Mouse (Mus musculus) lung, postnatal 0 days (tissue): ENCODE measurements around the gene Mfng. TPM values are rescaled to one million over a fixed set of nuclear protein-coding genes. Genes with fewer than 3 reads are reported as not detected.

Experiments
- ATAC-seq: fragments of 200-750 bp; cut with Nextera tagmentation; 2 replicates; pipeline ENCODE4 v1.8.0; 2017; ENCODE audit warnings: moderate library complexity
- DNase-seq: peaks from one replicate; pipeline ENCODE4 v3.0.0-alpha.2; 2016; ENCODE audit warnings: low spot score
- H3K27ac ChIP-seq: fragments of 300-500 bp; sonication (generic); 2 replicates; pipeline ENCODE4 v1.5.1; 2014; ENCODE audit warnings: antibody characterized with exemption, mild to moderate bottlenecking, low read length, mixed read lengths
- H3K27me3 ChIP-seq: fragments of 300-500 bp; sonication (generic); replicated peaks from 2 replicates; pipeline ENCODE4 v1.6.1; 2014; ENCODE audit warnings: low read length, mixed read lengths; ENCODE audit not compliant: insufficient read depth
- H3K36me3 ChIP-seq: fragments of 300-500 bp; sonication (generic); 2 replicates; pipeline ENCODE4 v1.6.1; 2014; ENCODE audit warnings: low read length, mixed read lengths; ENCODE audit not compliant: insufficient read depth
- H3K4me1 ChIP-seq: fragments of 300-500 bp; sonication (generic); 2 replicates; pipeline ENCODE4 v1.6.1; 2014; ENCODE audit warnings: antibody characterized with exemption, low read depth, low read length, mixed read lengths; ENCODE audit not compliant: insufficient read depth
- H3K4me2 ChIP-seq: fragments of 300-500 bp; sonication (generic); replicated peaks from 2 replicates; pipeline ENCODE4 v1.6.1; 2014; ENCODE audit warnings: low read depth, mild to moderate bottlenecking, low read length, moderate library complexity, mixed read lengths
- H3K4me3 ChIP-seq: fragments of 300-500 bp; sonication (generic); 2 replicates; pipeline ENCODE4 v1.5.1; 2014; ENCODE audit warnings: low read depth, low read length
- H3K9ac ChIP-seq: fragments of 300-500 bp; sonication (generic); replicated peaks from 2 replicates; pipeline ENCODE4 v1.6.1; 2014; ENCODE audit warnings: low read depth, mild to moderate bottlenecking
- H3K9me3 ChIP-seq: fragments of 300-500 bp; sonication (generic); 2 replicates; pipeline ENCODE4 v1.6.1; 2016; ENCODE audit warnings: low read length, mixed read lengths
- CTCF ChIP-seq: IDR thresholded peaks from 2 replicates; pipeline ENCODE4 v1.5.1; 2016; ENCODE audit warnings: antibody characterized with exemption, mild to moderate bottlenecking
- EP300 ChIP-seq: IDR thresholded peaks from 2 replicates; pipeline ENCODE4 v1.6.1; 2016; ENCODE audit warnings: antibody characterized with exemption, mild to moderate bottlenecking, control low read depth
- WGBS: fragments of 180-500 bp; shearing (Covaris S2); extraction: QIAGEN DNeasy Blood & Tissue Kit; methylation state at CpG from one replicate; pipeline ENCODE4 v1.1.7; 2014; 5-methylcytosine and 5-hydroxymethylcytosine counted together
- polyA plus RNA-seq: library from polyadenylated mRNA; unstranded; fragments of >200 nt; fragmentation: Nextera tagmentation; extraction: Ambion mirVana; gene quantifications from 2 replicates; pipeline ENCODE4 v1.2.1, GENCODE M21; 2015

Gene Mfng
- polyA plus RNA-seq, 1 experiment from 2014 or later = 47.8 TPM

DNA sequence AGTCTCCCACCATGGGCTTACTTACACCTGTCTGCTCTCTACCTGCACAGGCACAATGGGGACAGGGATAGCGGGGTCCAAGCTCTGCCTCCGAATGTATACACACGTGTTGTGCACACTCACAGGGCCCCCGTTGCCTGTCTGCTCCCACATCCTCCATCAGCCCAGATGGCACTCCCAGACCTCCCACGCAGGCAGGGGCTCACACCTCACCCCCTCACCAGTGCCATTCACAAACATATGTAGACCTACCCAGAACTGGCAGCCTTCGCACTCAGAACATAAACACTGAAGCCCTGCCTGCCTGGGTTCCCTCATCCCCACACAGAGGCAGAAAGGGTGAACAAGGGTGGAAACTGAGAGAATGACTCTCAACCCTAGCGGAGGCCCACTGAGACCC lies 61.3 kb downstream of the Mfng start:
- ATAC-seq (no peak), DNase-seq (no peak)
- no peak overlapping the region for H3K4me3 ChIP-seq
- no peak overlapping the region for H3K4me2 ChIP-seq
- 62% methylated on average over 7 of the region's 7 CpGs for WGBS
- peaks cover 25% of the 10 kb centered on the region for H3K27me3 ChIP-seq
- TF ChIP-seq EP300 = no peak
- no peak for TF ChIP-seq CTCF
- no peaks in the 10 kb centered on the region for H3K36me3 ChIP-seq
- no peaks in the 10 kb centered on the region for H3K4me1 ChIP-seq
- no peak overlapping the region for H3K9ac ChIP-seq
- H3K27ac ChIP-seq = no peak overlapping the region
- no peaks in the 10 kb centered on the region for H3K9me3 ChIP-seq

- TF ChIP-seq EP300 = no peak
- TF ChIP-seq CTCF = no peak
- Histone ChIP-seq H3K9ac (no peak overlapping the region), H3K27me3 (peaks cover 19% of the 10 kb centered on the region), H3K27ac (no peak overlapping the region), H3K4me1 (no peaks in the 10 kb centered on the region), H3K4me3 (no peak overlapping the region), H3K9me3 (no peaks in the 10 kb centered on the region), H3K4me2 (no peak overlapping the region), H3K36me3 (no peaks in the 10 kb centered on the region)
- WGBS = 30% methylated on average over 6 of the region's 6 CpGs
- DNase-seq = no peak
- no peak for ATAC-seq
Measured at GRCm38 (mm10) chr15:78710634-78711033, 62.6 kb downstream of the Mfng start.

DNA sequence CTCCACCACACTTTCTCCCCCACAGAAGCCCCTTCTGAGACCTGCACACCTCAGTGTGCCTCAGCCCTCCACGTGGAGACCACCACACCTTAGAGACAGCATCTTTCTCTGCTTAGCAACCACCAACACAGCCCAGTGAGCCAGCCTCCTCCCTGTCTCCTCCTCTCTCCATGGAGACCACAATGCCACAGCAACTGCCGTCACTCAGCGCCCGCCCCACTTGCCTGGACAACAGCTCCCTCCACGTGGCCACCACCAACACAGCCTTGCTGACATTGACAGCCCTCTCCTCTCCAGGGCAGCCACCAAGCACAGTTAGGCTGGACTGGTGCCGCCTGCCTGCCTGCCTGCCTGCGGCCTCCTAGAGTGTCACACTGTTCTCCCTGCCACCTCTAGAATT lies 63.5 kb downstream of the Mfng start:
- Histone ChIP-seq H3K9ac (no peak overlapping the region), H3K4me3 (no peak overlapping the region), H3K4me1 (no peaks in the 10 kb centered on the region), H3K27ac (no peak overlapping the region), H3K27me3 (peaks cover 17% of the 10 kb centered on the region), H3K36me3 (no peaks in the 10 kb centered on the region), H3K9me3 (no peaks in the 10 kb centered on the region), H3K4me2 (no peak overlapping the region)
- TF ChIP-seq EP300 = no peak
- no peak for TF ChIP-seq CTCF
- DNase-seq = no peak
- 36% methylated on average over 6 of the region's 7 CpGs for WGBS
- ATAC-seq = no peak

GRCm38 (mm10) chr15:78706630-78707029 lies 66.6 kb downstream of the Mfng start:
- H3K27ac ChIP-seq = no peak overlapping the region
- H3K36me3 ChIP-seq = no peaks in the 10 kb centered on the region
- 29% methylated on average over 3 of the region's 3 CpGs for WGBS
- H3K4me1 ChIP-seq = no peaks in the 10 kb centered on the region
- H3K9ac ChIP-seq = no peak overlapping the region
- H3K4me2 ChIP-seq = no peak overlapping the region
- DNase-seq (no peak), ATAC-seq (no peak)
- H3K9me3 ChIP-seq = no peaks in the 10 kb centered on the region
- no peaks in the 10 kb centered on the region for H3K27me3 ChIP-seq
- H3K4me3 ChIP-seq = no peak overlapping the region
- TF ChIP-seq EP300 (no peak), CTCF (no peak)

Other genes starting within 250 kb of the Mfng start
- 19.1 and 21.5 TPM in 2 replicates for gene C1qtnf6, start 242.1 kb downstream of the Mfng start, polyA plus RNA-seq
- gene Sstr3, start 228.8 kb downstream of the Mfng start, polyA plus RNA-seq = 0.06 and 0.10 TPM in 2 replicates
- gene Rac2, start 200.7 kb downstream of the Mfng start, polyA plus RNA-seq = 29.7 and 32.1 TPM in 2 replicates
- 14.5 and 16.1 TPM in 2 replicates for gene Cyth4, start 176.4 kb downstream of the Mfng start, polyA plus RNA-seq
- gene Elfn2, start 54.7 kb downstream of the Mfng start, polyA plus RNA-seq = 0.02 and 0.05 TPM in 2 replicates
- 7.5 and 8.3 TPM in 2 replicates for gene Card10, start 29.6 kb upstream of the Mfng start, polyA plus RNA-seq
- gene Cdc42ep1, start 69.1 kb upstream of the Mfng start, polyA plus RNA-seq = 107 and 109 TPM in 2 replicates
- 1.6 and 2.4 TPM in 2 replicates for gene Lgals2, start 82.1 kb upstream of the Mfng start, polyA plus RNA-seq
- gene Gga1, start 103.7 kb upstream of the Mfng start, polyA plus RNA-seq = 49.7 and 51.5 TPM in 2 replicates
- 0.10 and 0.42 TPM in 2 replicates for gene Gm49510, start 126.2 kb upstream of the Mfng start, polyA plus RNA-seq
- 12.7 and 12.8 TPM in 2 replicates for gene Sh3bp1, start 126.3 kb upstream of the Mfng start, polyA plus RNA-seq
- gene Pdxp, start 140.4 kb upstream of the Mfng start, polyA plus RNA-seq = 1.8 and 1.9 TPM in 2 replicates
- 655 and 726 TPM in 2 replicates for gene Lgals1, start 153.2 kb upstream of the Mfng start, polyA plus RNA-seq
- gene Nol12, start 161.5 kb upstream of the Mfng start, polyA plus RNA-seq = 26.8 and 28.9 TPM in 2 replicates
- gene Triobp, start 174.2 kb upstream of the Mfng start, polyA plus RNA-seq = 22.5 and 23.9 TPM in 2 replicates